Mouse (Mus musculus): ENCODE measurements around the gene Bhlhe41.

The Bhlhe41 gene

DNA sequence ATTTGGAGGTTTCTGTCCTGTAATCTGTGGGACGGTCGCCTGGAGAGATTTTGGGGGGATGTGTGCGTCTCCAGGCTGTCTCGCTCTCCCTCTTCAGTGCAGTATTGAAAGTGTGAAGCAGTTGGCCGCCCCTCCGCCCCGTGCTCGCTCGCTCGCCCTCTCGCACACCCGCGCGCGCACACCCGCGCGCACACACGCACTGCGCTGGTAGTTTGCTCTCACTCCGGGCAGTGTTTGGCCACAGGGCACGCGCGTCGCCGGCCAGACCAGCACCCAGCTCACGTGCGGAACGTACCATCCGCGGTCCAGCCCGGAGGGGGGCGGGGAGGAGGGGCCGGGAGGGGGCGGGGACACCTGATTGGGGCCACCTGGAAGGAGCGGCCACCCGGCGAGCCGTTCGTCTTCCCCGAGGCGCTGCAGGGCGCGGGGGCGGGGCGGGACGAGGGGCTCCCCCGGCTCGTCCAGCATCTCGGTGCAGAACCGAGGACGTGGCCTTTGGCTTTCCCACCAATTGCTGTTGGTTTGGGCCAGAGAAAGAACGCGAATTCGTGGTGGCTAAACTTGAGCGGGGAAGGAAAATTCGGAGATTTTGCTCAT, at the start of gene Bhlhe41:
Bhlhe41 (minus strand) TSS at position 270 of the 597 bp plus-strand sequence.
- DNase-seq = peak; percentile 92 to 95

DNA sequence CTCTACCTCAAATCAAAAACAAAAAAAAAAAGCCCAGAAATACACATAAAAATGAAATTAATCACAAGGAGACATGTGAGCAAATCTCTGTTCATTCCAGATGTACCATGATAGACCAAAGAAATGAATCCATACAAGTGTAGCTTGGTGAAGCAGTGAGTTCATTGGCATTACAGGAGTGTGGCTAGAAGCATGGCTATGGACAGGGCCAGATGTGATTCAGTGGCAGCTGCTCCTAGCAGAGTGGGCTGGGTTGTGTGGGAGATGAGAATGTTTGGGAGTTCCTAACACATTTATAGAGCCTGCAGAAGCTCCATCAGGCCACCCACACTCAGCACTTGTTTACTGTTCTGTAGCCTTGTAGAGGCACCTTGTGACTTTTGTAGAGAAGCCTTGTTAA, 46.9 kb upstream of the Bhlhe41 start:
- no peak for DNase-seq

DNA sequence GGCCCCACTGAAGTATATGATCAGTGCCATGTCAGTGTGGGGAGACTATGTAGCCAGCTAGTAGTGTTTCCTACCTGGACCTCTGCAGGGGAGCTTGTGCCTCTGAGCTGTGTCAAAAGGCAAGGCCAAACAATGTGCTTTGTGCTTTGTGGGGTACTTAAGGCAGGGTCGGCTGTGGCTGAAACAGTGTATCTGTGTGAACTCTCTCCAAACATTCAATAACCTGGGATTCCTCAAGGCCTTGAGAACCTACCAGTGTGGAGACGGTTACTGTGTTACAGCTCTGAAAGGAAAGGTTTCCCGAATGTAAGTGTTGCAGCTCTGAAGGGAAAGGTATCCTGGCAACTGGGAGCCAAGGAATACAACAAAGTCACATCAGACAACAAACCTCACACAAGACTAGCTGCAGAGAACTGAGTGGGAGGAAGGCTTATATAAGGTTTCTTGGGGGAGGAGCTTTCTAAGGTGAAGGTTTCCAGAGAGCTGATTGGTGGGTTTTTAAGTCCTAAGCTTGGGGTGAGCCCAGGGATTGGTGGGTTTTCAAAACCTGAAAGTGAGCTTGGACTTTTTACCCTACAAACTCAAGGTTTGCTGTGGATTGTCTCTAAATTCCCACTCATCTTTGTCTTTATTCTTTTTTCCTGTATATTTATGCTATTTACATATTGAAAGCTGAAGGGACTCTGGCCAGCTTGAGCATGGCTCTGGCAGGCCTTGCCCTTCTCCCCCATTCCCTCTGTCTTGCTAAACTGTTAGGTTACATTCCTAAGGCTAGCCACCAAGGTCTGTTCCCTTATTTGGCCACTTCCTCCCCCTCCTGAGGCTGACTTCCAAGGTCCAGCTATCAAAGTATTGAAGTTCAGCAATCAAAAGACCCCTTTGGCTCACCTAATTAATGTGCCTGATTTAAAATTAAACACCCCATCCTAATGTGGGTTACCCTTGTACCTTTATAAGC, 45.4 kb upstream of the Bhlhe41 start:
- DNase-seq = no peak

DNA sequence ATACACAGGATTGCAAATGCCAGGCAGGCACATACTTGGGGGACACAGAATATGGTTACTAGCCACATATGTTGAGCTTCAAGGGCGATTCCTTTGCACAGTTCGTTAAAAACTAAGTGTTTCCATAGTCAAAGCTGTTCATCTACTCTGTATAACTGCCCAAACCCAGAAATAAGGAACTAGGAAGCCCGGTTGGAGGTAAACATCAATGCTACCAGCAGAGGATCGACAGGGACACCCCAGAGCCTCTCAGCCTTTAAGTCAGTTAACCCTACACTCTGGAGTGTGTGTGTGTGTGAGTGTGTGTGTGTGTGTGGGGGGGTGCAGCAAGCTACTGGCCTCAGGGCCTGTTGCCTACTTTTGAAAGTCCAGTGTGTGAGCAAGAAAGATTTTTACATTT, 44.6 kb upstream of the Bhlhe41 start:
- no peak for DNase-seq

DNA sequence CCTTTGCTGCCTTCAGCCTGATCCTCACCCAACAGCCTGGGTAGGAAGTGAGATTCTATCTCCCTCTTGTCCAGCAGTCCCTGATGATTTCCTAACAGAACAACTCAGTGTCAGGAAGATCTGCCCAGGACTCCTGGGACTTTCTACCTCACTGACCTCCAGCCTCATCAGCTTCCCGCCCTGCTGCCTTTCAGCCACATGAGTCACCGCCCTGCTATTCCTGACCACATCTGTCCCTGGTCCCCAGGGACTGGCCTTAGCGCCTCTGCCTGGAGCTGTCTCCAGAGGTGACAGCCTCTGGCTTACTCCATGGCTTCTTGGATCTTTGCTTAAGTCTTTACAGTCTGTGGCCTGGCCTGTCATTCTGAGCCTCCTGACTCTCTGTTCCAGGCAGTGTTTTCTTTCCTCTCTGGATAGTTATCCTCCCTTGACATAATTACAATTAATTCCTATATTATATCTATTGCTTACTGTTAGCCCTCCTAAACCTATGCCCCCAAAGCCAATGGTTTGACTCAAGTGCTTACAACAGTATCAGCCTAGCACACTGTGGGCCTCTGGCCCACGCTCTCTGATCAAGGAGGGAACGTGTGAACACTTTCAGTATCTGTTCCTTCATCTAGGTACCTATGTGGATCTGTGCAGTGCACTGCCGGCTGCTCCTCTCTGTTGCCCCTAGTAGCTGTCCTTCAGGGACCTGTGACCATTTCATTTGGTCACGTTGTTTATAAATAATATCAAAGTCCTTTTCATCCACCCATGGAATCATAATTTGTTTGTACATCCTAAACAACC, 40.9 kb upstream of the Bhlhe41 start:
- no peak for DNase-seq

DNA sequence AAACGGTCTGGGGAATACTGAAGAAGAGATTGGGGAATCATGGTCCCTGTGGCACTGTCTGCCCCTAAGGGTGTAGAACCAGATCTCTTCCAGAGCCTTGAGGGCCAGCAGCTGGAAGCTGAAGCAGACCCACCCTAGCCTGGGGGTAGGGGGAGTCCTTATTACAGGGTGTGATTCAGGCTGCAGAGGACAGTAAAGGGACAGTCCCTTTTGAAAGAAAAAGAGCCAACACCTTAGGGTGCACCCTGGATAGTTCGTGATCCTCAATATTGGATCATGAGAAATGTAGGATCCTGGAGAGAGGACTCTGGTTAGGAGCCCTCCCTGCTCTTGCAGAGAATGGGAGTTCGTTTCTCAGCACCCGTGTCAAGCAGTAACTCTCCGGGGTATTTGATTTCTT, 39.3 kb upstream of the Bhlhe41 start:
- no peak for DNase-seq

DNA sequence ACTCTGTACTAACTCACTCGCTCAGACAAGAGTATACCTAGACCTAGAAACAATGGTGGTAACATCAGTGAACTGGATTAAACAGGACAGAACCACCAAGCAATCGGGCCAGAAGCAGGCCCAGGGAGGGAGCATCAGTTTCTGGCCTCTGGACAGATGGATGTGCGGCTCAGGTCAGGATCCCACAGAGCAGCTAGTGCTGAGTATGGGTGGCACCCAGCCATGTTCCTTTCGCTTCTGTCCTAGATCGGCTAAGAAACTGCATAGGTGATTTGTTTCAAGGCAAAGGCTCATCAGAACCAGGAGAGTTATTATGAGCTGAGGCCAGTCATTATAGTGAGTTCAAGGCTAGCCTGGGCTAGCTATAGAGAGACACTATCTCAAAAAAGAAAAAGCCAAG, 38.8 kb upstream of the Bhlhe41 start:
- peak; percentile 19 to 34 for DNase-seq

DNA sequence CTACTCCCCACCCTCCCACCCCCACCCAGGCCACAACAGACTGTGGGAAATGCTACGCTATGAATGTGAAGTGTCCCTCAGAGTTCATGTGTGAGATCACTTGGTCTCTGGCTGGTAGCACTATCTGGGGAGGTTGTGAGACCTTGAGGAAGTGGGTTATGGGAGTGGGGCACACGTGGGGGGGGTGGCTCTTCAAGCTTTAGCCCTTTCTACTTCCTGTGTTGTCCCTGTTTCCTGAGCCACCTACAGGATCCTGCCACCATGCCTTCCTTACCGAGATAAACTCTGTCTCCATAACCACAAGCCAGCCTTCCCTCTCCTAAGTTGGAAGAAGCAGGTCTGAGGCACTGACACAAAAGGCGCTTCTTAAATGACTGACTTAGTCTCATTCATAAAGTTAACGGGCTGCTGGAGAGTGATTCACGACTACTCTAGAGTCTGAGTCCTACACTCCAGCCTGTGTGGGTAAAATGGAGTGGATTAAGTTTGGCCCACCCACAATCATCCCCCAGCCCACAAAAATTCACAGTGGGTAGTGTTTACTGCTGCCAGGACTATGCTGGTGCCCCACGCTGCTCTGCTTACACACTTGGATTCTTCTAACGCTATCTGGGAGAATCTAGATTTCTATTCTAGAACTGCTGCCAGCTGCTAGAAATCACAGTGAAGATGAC, 29.4 kb upstream of the Bhlhe41 start:
- no peak for DNase-seq

DNA sequence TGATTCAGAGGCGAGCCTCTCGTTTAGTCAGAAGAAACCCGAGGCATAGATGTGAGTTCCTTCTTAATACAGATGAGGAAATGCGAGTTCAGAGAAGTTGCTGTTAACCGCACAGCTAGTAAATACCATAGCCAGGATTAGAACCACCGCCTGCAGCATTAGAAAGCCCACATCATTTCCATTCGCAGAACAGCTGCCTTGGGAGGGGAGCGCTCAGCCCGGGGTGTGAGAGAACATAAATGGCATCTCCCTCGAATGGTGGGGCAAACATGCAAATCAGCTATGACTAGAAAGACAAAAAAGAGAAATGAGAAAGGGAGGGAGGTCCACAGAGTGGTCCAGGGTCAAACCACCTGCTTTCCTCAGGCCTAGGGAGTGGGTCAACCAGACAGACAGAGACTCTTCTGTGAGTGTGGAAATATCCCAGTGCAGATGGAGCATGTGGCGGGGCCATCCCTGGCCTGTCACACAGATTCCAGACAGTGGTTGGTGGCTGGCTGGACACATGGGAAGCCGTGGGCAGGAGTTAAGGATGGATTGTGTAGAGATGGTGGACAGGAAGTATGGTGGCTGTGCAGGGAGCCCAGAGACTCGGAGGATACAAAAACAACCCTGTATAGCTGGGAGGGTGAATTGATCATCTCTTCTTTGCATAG, 28.1 kb upstream of the Bhlhe41 start:
- DNase-seq = no peak

DNA sequence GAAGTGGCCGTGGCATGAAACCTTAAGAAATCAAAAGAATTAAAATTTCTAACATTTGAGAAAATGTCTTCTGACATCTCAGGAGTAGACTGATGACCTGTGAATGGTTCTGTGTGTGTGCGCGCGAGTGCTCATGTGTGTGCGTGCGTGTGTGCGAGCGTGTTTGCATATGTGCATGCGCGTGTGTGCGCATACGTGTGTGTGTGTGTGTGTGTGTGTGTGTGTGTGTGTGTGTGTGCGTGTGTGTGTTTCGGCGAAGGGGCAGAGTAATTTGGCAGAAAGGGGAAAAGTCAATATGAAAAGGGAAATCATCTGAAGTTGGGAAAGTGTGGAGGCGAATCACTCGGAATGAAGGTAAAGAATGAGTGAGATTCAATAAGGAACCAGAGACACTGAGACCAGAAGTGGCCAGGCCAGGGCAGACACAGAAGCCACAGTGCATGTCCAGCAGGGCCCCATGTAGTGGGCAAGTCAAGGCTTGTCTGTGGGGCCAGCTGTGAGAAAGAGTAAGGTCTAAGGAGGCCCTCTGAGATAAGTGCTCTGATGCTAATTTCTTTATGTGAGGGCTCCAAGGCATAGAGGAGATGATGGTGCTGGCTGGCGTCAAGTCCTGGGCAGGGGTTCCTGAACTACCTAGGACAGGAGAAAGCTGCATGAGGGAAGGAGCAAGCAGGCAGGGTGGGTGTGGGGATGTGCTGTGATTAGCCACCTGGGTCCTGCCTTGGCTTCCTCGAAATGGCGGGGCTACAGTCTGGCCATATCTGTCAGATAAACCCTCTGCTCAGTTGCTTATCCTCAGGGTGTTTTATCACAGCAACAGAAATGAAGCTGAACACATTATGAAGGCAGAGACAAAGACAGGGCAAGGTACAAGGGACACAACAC, 27.3 kb upstream of the Bhlhe41 start:
- DNase-seq = no peak

DNA sequence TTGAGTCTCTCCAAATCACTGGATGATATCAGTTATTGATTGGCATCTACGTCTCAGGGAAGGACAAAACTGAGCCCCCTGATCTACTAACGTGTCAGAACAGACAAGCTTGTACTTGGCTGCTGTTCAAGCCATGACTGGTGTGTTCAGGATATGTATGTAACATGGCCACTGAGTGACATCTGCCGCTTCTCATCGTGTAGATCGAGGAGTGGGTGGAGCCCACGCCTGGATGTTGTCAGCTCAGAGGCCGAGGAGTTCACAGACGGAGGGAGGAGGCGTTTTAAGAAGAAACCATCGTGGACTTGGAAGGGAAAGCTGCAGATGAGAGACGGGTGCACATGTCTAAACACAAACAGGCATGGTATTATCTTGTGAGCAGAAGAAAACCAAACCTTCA, 26.6 kb upstream of the Bhlhe41 start:
- no peak for DNase-seq

DNA sequence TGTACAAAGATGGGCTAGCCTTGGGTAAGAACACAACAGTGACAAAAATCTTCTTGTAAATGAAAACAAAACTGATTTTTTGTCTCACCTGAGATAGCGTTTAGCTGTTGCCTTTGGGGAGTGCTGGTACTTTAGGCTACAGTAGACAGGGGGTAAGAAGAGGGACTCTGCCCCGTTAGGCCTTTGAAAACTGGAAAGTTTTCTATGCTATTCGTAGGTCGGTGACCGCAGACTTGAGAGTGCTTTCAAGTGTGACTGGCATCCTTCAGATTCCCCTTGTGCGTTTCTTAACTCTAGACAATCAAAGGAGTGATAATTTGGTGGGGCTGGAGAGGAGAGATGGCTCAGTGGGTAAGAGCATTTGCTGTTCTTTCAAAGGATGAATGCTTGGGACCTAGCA, 22.4 kb upstream of the Bhlhe41 start:
- no peak for DNase-seq

DNA sequence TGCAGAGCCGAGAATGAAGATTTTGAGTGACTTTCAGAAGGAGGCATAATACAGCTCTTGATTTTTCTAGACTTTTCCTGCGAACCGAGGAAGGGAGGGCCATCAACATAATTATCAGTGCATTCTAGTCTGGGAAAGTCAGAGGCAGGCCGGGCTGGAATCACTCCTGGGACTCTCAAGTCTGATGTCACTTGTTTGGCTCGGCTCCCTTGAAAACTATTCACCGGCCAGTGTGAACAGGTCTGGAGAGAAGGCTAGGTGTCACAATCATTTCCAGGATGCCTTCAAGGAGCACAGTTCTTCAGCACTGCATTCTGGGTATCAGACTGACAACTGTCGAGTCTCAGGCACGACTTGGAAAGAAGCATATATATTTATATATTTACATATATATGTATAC, 20.9 kb upstream of the Bhlhe41 start:
- DNase-seq = no peak

DNA sequence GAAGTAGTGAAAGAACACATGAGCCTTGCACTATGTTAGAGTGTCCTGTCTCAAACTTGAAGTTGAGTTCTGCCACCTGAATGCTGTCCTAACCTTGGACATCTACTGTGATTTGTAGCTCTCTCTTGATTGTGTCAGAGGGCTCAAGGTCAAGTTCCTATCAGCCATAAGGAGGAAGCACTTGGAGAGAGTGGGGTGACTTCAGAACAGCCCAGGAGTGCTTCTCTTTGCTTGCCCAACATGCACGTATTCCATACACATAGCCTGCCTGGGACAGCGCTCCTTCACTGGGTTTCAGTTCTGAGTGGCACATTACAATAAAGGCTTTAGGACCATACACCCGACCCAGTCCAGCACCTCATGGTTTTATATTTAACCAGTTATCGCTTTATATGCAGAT, 19.7 kb upstream of the Bhlhe41 start:
- no peak for DNase-seq

DNA sequence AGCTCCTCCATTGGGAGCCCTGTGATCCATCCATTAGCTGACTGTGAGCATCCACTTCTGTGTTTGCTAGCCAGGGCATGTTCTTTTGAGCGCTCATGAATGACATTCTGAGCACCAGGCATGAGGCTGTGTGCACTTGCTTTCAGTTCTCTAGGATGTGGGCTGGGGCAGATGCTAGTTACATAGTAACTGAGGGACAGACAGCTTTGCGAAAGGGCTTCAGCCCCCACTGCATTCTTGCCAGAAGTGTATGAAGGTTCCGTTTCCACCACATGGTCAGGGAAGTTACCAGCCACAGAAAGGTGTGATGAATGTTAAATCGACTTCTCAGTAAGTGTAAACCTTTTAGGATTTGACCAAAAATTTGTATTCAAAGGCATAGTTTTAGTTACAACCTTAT, 18.3 kb upstream of the Bhlhe41 start:
- DNase-seq = no peak

DNA sequence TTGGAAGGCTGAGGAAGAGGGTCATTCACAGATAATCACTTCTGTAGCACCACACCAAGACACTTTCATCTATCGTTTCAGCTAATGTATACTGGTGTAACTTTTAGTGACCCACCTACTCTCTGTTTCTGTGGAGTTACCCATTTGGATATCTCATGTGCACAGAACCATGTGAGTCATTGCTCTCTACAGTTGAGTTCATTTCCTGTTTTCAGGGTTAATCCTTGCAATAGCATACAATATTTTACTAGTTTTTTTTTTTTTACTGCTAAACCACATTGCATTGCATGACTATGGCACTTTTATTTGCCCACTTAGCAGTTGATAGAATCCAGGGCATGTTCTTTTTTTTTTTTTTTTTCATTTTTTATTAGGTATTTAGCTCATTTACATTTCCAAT, 17.7 kb upstream of the Bhlhe41 start:
- no peak for DNase-seq

DNA sequence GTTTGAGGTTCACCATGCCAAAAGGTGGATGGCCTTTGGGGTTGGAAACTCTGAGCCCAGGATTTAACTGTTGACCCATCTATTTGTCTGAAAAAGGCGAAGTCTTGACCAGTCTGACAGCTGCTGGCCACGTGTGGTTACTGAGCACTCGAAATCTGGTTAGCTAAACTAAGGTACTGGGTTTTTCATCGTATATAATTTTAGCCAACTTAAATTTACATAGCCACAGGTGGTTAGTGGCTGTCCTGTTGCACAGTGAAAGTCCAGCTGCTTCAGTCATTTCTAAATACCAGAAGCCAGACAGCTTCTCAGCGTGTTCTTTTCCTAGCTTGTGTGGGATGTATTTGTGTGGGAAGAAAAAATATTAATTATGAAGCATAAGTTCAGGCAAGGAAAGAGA, 15.3 kb upstream of the Bhlhe41 start:
- DNase-seq = no peak

DNA sequence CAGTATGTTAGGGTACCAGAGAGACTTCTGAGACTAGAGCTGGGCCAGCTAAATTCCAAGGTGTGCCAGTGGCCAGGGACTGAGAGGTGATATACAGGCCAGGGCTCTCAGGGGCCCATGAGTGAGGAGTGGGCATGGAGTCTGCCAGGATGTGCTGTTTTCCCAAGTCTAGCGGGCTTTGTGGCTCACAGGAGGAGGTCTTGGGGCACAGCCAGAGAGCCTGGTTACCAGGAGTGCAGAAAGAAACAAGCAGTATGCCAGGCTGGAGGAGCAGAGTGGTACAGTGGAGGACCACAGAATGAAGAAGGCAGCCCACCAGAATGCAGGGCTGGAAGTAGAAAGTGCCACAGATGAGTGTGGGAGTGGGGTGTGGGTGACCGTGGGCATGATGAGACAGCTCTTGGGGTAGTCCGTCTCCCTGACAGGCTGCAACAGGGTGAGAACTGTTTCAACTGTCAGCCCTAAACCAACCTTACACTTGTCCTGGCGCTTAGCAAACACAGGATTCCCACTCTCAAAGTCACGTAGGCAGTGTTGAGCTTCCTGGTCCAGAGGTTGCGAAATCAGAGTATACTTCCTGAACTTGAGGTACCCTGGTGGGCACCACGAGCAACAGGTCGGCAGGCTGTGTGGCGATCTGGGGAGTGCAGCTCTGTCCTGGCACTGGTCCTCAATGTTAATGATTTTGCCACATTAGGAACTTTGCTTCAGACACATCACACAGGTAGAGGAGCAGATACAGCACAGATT, 11.8 kb upstream of the Bhlhe41 start:
- DNase-seq = peak in 1 of 2 experiments; percentile 33

DNA sequence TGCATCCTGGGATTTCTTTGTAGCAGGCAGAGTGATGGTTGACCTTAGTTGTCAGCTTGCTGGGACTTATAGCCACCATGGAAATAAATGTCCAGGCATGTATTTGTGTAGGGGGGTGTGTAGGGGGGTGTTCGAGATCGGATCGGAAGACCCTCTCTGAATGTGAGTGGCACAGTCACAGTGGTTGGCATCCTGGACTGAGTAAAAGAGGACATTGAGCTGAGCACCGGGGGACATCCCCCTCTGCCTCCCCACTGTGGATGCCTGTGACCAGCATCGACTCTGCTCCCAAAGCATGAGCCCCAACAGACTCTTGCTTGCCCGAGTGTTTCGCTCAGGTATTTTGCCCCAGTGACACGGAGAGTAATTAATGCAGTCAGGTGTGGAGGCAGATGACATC, 8.0 kb upstream of the Bhlhe41 start:
- DNase-seq = no peak

DNA sequence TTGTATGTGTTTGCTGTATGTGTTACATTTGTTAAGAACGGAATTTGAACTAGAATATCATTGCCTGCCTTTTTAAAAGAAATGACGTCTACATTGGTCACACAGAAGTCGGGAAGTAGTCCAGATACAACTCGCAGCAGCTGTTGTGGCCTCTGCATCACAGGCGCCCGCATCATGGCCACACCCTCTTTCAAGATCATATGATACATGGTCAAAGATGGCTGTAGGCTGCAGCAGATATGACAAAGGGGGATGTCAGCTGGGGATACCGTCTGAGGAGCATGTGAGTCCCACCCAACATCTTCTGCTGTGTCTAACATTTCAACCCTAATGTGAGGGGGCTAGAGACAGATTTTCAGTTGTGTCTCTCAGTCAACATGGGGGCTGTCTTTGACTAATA, 6.7 kb upstream of the Bhlhe41 start:
- no peak for DNase-seq

DNA sequence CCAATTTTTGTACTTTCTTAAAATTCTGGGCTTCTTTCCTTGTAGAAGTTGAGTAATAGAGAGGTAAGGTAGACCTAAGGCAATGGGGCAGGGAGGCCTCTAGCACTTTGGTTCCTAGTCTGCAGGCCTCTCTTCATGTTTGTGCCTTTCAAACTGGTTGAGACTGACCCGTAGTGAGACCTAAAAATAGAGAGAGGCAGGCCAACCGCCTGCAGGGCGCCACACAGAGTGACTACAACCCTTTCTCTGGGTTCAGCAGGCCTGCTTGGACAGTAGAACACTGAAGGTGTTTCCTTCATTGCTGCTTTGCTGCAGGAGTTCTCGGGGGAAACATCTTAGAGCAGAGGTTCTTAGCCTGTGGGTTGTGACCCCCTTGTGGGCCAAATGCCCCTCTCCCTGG, 5.6 kb upstream of the Bhlhe41 start:
- DNase-seq = peak in 1 of 2 experiments; percentile 43

Data from cerebellum, postnatal 25 days (tissue).